Mouse (Mus musculus): Measurements from ENCODE around the gene Clcnkb.

DNA sequence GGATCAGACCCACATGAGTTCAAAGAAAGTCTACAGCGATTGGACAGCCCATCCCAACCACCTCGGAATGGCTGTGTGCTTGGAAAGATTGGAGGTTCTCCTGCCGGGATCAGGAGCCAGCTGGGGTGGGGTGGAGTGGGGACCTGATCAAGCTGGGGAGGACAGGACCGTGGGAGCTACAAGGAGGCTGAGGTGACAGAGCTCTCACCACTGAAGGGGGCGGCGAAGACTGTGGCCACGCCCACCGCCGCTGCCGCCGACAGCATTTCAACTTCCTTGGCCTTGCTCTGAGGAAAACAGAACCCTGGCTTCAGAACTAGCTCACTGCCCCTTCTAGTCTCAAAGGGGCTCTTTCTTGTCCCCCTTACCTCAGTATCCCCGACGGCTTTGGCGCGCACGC, 21.1 kb downstream of the Clcnkb start:
- TF ChIP-seq CTCF (IDR thresholded peaks at IDR 0.05; ENCODE audit: low read depth) (no peak), EP300 (IDR thresholded peaks at IDR 0.05; ENCODE audit: low read depth) (no peak)

Data from heart, postnatal 0 days (tissue).